Mouse (Mus musculus) ES-E14 (cell line): ENCODE measurements at regions not wholly inside any gene's neighbourhood (a gene's known extent, or its start where the extent isn't known, plus 50 kb on each side); places are given as distances from the start of the nearest gene placed in this dataset.

Source experiments
- DNase-seq: peaks from one replicate; pipeline ENCODE4 v3.0.0-alpha.2; 2013; ENCODE audit warnings: low read depth, low spot score
- H3K27ac ChIP-seq: 2 replicates; pipeline ENCODE4 v1.5.1; 2012; ENCODE audit warnings: low read depth, mild to moderate bottlenecking, low read length, moderate library complexity, mixed read lengths; ENCODE audit not compliant: poor library complexity, insufficient read depth, severe bottlenecking
- H3K36me3 ChIP-seq: 2 replicates; pipeline ENCODE4 v1.6.1; 2012; ENCODE audit warnings: mild to moderate bottlenecking, low read length, moderate library complexity, mixed read lengths; ENCODE audit not compliant: control insufficient read depth, poor library complexity, insufficient read depth, severe bottlenecking
- H3K4me1 ChIP-seq, 2 experiments: fragments of 150-350 bp in 1 of 2; sonication (generic) in 1 of 2; 2 replicates each; pipeline ENCODE4 v1.6.1; 2012; ENCODE audit warnings: low read length in 2 of 2, mild to moderate bottlenecking in 1 of 2, mixed read lengths in 1 of 2; ENCODE audit not compliant: control insufficient read depth in 2 of 2, insufficient read depth in 2 of 2, poor library complexity in 1 of 2
- H3K4me3 ChIP-seq, 2 experiments: fragments of 150-350 bp in 1 of 2; sonication (generic) in 1 of 2; 2 replicates each; pipeline ENCODE4 v1.5.1; 2012; ENCODE audit warnings: low read length in 2 of 2, low read depth in 1 of 2, mild to moderate bottlenecking in 1 of 2, mixed read lengths in 1 of 2; ENCODE audit not compliant: insufficient read depth in 1 of 2, poor library complexity in 1 of 2, severe bottlenecking in 1 of 2
- H3K9ac ChIP-seq: 2 replicates; pipeline ENCODE4 v1.6.1; 2012; ENCODE audit warnings: low read depth, mild to moderate bottlenecking, low read length, mixed read lengths; ENCODE audit not compliant: poor library complexity, insufficient read depth, severe bottlenecking
- H3K9me3 ChIP-seq: fragments of 150-350 bp; sonication (generic); 2 replicates; pipeline ENCODE4 v1.6.1; 2012; ENCODE audit warnings: low read depth, mild to moderate bottlenecking, low read length; ENCODE audit not compliant: control insufficient read depth, insufficient read depth
- CHD2 ChIP-seq: IDR thresholded peaks from 2 replicates; pipeline ENCODE4 v1.6.1; 2014; ENCODE audit warnings: mild to moderate bottlenecking, low read depth, low read length, inconsistent platforms
- HCFC1 ChIP-seq: IDR thresholded peaks from 2 replicates; pipeline ENCODE4 v1.6.1; 2012; ENCODE audit warnings: low read length, inconsistent platforms, borderline replicate concordance; ENCODE audit not compliant: insufficient read depth
- MAFK ChIP-seq: IDR thresholded peaks from 2 replicates; pipeline ENCODE4 v1.6.1; 2014; ENCODE audit warnings: mild to moderate bottlenecking, low read depth, low read length, inconsistent platforms; ENCODE audit not compliant: insufficient read depth
- ZC3H11A ChIP-seq: IDR thresholded peaks from 2 replicates; pipeline ENCODE4 v1.6.1; 2012; ENCODE audit warnings: low read depth, mild to moderate bottlenecking, inconsistent platforms, low read length, borderline replicate concordance
- ZNF384 ChIP-seq: IDR thresholded peaks from 2 replicates; pipeline ENCODE4 v1.6.1; 2012; ENCODE audit warnings: low read depth, low read length, inconsistent platforms
- in situ Hi-C, 2 experiments: fragments of 600-800 bp; cut with MboI; formaldehyde crosslinking; loops; one replicate each; pipeline ENCODE4 v1.15.1; 2025; ENCODE audit warnings: low sequenced_read_pairs in 2 of 2, inconsistent platforms in 1 of 2; ENCODE audit not compliant: unreplicated experiment in 2 of 2

DNA sequence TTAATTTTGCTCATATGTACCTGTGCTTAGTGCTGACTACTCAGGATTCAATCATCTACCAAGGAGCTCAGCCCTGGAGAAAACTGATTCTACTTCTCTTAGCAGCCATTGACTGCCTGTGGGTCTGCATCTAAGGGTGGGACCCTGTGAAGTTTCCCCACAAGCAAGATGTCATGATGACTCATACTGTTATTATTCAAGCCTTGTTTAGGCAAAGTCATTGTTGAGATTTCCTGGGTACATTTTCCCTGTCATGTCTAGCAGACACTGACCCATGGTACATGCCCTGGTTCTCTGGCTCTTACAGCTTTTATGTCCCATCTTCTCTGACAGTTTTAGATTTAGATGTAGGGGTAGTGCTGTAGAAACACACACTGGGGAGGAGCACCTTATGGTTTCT is 853.8 kb downstream of the Car8 start:
- Histone ChIP-seq H3K4me1 (no peaks in the 10 kb centered on the region), H3K9me3 (no peaks in the 10 kb centered on the region), H3K36me3 (no peaks in the 10 kb centered on the region), H3K9ac (no peak overlapping the region), H3K27ac (no peak overlapping the region), H3K4me3 (no peak overlapping the region)
- in situ Hi-C loops, result no loop called here
- no peak for DNase-seq
- TF ChIP-seq CHD2 (no peak), HCFC1 (no peak), MAFK (no peak), ZNF384 (no peak), ZC3H11A (no peak)

DNA sequence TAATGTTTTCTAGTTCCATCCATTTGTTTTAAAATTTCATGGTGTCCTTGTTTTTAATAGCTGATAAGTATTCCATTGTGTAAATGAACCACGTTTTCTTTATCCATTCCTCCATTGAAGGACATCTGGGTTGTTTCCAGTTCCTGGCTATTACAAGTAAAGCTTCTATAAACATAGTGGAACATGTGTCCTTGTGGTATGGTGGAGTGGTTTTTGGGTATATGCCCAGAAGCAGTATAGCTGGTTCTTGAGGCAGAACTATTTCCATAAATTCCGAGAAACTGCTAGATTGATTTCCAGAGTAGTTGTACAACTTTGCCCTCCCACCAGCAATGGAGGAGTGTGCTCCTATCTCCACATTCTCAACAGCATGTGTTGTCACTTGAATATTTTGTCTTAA is 858.8 kb downstream of the Car8 start:
- Histone ChIP-seq H3K4me3 (no peak overlapping the region), H3K4me1 (no peaks in the 10 kb centered on the region), H3K36me3 (no peaks in the 10 kb centered on the region), H3K9ac (no peak overlapping the region), H3K9me3 (no peaks in the 10 kb centered on the region), H3K27ac (no peak overlapping the region)
- TF ChIP-seq ZNF384 (no peak), CHD2 (no peak), MAFK (no peak), HCFC1 (no peak), ZC3H11A (no peak)
- no peak for DNase-seq
- in situ Hi-C loops, result no loop called here

DNA sequence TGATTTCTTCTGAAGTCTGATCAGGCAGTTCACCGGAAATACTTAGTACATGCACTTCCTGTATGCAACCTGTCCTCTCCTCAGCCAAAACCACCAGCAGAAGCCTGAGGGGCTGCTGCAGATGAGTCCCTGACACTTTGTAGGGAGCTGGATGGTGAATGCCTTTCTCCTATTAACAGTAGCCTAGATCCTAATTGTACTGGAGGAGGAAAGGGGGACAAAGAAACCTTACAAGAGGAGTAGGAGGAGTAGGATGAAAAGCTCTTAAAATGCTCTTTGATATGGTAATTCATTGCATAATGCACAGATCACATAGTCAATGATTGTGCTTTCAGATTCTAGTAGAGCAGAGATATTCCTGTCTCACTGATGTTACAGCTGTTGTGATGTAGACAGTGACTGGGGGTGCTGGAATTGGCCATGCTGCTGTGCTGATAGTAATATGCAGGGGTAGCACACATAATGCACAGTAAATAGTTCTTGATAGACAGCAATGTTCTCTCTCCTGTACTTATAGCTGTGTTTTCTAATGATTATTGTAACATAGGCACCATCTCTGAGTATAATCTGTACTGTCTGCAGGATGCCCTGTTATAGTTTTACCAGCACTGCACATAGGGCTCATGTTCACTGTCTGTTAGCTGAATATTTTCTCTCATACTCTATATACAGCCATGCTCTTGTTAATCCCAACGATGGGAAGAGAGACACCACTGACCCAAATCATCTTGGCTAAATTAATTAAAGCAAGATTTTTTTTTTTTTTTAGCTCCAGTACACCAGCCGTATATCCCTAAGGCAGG is 874.4 kb downstream of the Car8 start:
- no peak for TF ChIP-seq ZNF384
- no peak for TF ChIP-seq HCFC1
- no peak for TF ChIP-seq MAFK
- TF ChIP-seq ZC3H11A, result no peak
- TF ChIP-seq CHD2, result no peak
- peak; percentile 21 for DNase-seq
- Histone ChIP-seq H3K36me3 (no peaks in the 10 kb centered on the region), H3K9me3 (peaks cover 3% of the 10 kb centered on the region; the same call in 1 of the 2 replicates), H3K4me1 (no peaks in the 10 kb centered on the region), H3K9ac (no peak overlapping the region), H3K4me3 (no peak overlapping the region), H3K27ac (no peak overlapping the region)
- in situ Hi-C loops, result no loop called here

DNA sequence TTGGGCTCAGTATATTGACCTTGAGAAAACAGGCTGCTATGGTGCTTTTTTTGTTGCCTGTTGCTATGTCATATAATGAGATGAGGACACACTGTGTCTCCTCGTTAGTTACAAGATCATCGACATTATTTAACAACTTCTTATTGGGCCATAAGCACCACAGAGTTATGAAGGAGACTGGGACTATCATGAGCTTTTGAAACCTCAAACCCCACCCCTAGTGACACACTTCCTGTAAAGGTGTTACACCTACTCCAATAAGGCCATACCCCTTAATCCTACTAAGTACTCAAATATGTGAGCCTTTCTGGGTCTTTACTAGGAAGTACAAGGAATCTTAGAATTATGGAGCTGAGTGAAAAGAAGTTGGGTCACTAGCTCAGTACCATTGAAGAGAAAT is 875.3 kb downstream of the Car8 start:
- no peak for DNase-seq
- in situ Hi-C loops, result no loop called here
- no peak overlapping the region for H3K4me3 ChIP-seq

More for the DNA sequence above, 875.3 kb downstream of the Car8 start:
- H3K9me3 ChIP-seq, result peaks cover 3% of the 10 kb centered on the region; the same call in 1 of the 2 replicates
- H3K4me1 ChIP-seq, result no peaks in the 10 kb centered on the region
- no peaks in the 10 kb centered on the region for H3K36me3 ChIP-seq
- TF ChIP-seq HCFC1, result no peak
- no peak for TF ChIP-seq CHD2
- TF ChIP-seq ZC3H11A, result no peak
- TF ChIP-seq MAFK, result no peak
- TF ChIP-seq ZNF384, result no peak
- H3K27ac ChIP-seq, result no peak overlapping the region
- no peak overlapping the region for H3K9ac ChIP-seq
